Mouse (Mus musculus) frontal cortex, postnatal 10 days (tissue): Measurements from ENCODE around the gene Sgf29.
"Not testable (repeated sequence)": the region's sequence is repeated elsewhere in the genome, so short reads cannot be mapped to it uniquely, and the experiment has no call there.

Source experiments
- DNase-seq, 2 experiments: peaks; one replicate each; pipeline ENCODE4 v3.0.0; 2022; ENCODE audit warnings: low spot score in 2 of 2, mixed read lengths in 1 of 2

Sgf29 gene

GRCm38 (mm10) chr7:126679683-126680082 is 30.6 kb downstream of the Sgf29 start:
- no peak for DNase-seq

- no peak for DNase-seq
These were observed 32.1 kb downstream of the Sgf29 start for GRCm38 (mm10) chr7:126681221-126681620.

GRCm38 (mm10) chr7:126688156-126688555 is 39.0 kb downstream of the Sgf29 start:
- DNase-seq = not testable (repeated sequence)

- DNase-seq = no peak
These were observed 39.9 kb downstream of the Sgf29 start for GRCm38 (mm10) chr7:126689021-126689420.

DNA sequence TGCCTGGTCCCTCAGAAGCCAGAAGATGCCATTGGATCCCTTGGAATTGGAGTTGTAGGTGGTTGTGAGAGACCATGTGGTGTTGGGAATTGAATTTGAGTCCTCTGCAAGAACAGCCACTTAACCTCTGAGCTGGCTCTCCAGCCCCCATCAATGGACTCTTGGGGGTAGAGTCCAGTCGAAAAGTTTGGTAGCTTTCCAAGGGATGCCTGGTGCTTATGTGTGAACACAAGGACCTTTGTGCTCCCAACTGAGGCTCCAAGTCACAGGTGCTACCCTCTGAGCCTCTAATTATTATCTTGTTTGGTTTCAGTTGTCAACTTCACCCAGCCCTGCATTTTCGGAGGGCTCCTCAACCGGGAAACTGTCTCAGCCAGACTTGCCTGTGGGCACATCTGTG is 41.6 kb downstream of the Sgf29 start:
- DNase-seq = no peak

DNA sequence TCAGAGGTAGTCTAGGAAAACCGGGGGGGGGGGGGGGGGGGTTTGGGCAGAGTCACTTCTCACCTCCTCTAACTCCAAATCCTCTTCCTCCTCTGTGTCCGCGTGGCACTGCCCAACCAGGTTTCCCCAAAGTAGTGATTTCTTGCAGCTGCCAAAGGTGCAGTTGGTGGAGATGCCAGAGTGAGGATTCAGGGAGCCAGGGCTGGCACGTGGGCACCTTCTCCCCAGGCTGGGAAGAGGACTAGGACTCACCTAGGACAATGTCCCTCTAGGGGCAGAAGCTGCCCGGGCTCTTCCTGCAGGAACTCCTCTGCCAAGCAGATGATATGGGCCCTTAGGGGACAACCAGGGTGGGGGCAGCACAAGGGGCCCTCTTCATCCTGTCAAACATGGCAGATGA is 42.6 kb downstream of the Sgf29 start:
- DNase-seq = no peak

DNA sequence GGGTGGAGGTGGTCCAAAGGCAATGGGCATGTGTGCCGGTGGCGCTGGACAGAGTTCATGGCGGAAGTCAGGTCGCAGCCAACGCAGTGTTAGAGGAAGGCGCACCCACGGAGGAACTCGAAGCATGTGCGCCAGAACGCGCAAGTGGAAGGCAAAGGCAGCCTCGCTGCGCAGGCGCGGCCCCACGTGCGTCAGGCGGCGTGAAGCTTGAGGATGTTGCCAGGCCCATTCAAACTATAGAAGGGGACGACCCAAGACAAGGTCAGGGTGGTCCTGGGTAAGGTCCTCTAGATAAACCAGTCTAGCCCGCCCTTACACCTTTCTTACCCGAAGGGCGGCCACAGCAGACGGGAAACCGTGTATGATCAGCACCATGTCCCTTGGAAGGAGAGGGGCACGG is 43.3 kb downstream of the Sgf29 start:
- no peak for DNase-seq

DNA sequence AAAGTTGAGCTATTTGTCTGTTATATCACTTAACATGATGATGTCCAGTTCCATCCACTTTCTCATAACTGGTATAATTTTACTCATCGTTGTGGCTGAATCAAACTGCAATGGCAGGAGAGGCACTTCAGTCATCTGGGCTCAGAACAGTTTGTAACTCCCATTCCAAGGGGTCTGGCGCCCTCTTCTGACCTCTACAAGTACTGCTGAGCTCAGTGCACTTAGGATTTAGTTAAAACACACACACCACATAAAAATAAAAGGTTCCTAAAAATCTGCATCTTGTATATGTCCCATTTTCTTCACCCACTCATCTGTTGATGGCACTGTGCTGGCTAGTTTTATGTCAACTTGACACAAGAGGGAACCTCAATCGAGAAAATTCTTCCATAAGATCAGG is 44.1 kb downstream of the Sgf29 start:
- DNase-seq = peak; percentile 55 to 68

- no peak for DNase-seq
These were observed 44.7 kb downstream of the Sgf29 start for GRCm38 (mm10) chr7:126693781-126694180.

DNA sequence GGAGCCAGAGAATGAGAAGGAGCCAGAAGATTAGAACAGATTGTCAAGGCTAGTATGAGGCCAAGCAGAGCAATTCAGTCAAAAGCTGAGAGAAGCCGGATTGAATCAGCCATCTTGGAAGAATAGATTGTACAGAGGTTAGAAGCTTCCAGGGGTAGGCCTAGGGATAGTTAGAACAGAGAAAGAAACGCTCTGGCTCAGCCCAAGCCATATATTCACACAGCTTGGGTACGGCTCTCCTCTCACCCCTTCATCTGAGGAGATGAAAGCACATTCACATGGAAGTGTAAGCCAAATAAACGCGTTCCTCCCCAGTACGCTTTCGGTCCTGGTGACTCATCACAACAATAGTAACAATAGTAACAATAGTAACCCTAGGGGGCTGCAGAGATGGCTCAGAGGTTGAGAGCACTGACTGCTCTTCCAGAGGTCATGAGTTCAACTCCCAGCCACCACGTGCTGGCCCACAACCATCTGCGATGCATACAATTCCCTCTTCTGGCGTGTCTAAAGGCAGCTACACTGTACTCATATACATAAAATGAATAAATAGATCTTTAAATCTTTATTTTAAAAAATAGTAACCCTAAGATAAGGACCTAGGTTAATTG is 45.4 kb downstream of the Sgf29 start:
- DNase-seq = no peak

- DNase-seq = no peak
These were observed 46.1 kb downstream of the Sgf29 start, which contains the start of gene Bola2 for GRCm38 (mm10) chr7:126695210-126695611. Bola2 (plus strand) TSS chr7:126695401.

GRCm38 (mm10) chr7:126695631-126696207 is 46.6 kb downstream of the Sgf29 start, which contains the start of gene Slx1b:
Slx1b (minus strand) TSS chr7:126695784.
- peak; percentile 92 to 93 for DNase-seq

DNA sequence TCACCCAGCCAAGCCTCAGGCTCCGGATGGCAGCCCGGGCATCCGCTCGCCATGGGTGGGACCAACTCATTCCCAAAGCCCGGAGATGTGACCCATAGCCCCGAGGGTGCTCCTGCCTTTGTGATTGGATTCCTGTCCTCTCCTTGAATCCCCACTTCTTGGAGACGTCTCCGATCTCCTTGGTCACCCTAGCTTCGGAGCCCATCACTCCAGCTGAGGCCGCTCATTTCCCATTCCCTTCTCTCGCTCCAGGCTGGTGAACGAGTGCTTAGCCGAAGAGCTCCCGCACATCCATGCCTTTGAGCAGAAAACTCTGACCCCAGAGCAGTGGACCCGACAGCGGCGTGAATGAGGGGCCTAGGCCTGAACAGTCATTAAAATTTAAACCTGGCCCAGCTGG is 47.2 kb downstream of the Sgf29 start:
- no peak for DNase-seq

- no peak for DNase-seq
These were observed 47.8 kb downstream of the Sgf29 start for GRCm38 (mm10) chr7:126696886-126697285.

DNA sequence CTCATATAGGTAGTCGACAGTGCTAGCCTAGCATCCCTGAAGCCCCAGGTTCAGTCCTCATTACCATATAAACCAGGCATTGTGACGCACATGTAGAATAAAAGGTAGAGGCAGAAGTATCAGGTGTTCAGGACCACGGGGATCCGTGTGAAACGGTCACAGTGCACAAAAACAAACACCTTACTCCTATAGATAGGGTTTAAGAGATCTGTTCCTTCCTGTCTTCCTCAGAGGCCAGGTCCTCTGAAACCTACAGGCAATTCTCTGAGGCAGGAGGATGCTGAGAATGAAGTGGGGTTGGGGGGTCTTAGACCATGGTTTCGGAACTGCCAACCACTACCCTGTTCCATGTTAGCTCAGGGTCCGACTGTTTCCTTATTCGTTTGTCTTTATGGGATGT is 48.7 kb downstream of the Sgf29 start:
- DNase-seq = no peak

DNA sequence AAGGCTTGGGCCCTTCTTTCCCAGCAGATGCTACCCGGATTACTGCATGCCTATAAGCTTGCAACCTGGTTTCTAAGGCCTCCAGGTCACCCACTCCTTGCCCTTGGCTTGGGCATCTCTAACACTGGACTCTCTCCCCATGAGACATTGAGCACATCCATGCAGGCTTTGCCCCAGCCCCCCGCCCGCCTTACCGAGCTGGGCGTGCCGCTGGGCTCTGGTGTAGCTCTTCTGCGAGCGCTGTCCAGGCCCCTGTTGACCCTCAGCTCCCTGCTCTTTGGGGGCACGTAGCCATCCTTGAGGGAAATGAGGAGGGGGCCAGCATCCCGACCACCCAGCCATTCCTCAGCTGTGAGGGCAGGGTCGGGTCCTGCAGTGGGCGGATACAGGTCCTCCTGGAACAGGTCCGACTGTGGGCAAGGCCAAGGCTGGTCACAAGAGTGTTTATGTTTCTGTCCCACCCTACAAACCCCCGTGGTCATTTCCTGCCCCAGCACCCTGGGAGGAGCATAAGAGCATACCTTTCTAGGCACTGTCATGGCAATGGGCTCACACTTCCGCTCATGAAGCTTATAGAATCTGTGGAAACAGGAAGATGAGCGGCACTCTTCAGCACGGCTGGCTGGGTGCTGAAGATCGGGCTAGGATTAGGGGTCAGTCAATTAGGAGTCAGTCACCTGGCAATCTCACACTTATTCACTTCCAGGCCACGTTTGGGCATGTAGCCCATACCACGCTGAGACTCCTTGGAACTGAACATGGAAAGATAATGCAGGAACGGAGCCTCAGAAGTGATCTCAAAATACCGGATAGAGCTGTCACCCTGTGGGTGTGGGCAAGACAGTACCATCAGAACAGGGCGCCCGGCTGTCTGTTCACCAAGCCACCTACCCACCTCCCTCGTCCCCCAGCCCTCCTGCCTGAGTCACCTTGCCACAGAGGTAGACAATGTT is 51.2 kb downstream of the Sgf29 start:
- DNase-seq = peak in 1 of 2 experiments; percentile 29

DNA sequence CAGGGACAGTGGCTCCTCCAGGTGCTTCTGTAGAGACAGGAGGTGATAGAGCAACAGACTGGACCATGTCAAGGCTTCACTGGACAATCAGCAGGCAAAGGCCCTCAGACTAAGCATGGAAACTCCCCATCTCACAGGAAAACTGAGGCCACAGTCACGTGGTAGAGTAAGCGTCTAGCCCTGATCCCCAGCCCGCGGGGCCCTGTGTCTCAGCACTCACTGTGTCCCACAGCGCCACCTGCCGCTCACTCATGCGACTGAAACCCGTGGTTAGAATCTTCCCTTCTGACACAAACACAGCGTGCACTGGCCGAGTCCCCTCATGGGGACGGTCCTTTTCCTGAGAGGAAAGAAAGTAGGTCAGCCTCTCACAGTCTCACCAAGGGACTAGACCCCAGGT is 52.0 kb downstream of the Sgf29 start:
- peak; percentile 83 to 90 for DNase-seq

DNA sequence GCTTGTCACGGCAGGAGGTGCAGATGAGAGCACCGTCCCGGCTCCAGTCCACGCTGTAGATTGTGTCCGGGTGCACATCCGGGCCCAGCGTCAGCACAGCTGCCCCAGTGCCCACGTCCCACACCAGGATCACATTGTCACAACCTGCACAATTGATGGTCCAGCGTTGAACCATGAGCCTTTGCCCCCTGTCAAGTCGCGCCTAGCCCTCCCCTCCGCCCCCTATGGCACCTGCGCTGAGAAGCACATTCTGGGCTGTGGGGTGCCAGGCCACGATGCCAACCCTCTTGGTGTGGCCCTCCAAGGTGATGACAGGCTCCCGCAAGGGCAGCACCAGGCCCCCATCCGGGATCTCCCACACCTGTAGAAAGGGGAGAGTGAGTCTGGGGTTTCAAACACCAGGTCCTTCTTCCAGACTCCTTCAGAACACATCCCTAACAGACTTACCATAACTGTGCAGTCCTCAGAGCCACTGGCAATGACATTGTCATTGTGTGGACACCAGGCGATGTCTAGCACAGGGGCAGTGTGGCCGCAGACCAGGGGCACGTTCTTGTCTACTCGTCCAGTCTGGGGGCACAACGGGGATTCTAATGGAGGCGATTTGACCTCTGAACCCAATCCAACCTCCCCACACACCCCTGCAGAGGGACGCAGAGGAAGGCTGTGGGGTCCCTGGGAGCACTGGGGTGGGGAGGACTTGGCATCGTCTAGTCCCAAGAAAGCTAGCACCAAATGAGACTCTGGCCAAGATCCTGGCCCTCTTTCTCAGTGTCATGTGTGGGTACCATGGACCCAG is 52.6 kb downstream of the Sgf29 start:
- no peak for DNase-seq

DNA sequence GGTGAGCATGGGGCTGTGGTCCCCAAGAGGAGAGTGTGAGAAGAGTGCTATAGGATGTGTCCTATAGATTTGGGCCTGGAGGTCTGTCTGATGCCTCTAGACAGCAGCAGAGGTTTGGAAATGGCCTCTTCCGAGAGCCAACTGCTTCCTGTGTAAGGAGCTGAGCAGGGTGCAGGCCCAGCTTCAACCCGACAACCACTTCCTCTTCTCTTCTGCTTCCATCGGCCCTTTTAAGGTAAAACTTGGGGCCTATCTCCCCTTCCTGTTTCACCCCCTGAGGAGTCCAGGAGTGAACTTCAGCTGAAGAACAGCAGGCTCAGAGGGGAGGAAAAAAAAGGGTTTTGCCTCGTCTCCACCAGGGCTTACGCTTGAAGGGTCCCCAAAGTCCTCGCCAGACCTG is 53.2 kb downstream of the Sgf29 start:
- DNase-seq = peak in 1 of 2 experiments; percentile 36

GRCm38 (mm10) chr7:126702861-126703756 is 54.0 kb downstream of the Sgf29 start:
- no peak for DNase-seq

- no peak for DNase-seq
These were observed 54.6 kb downstream of the Sgf29 start for GRCm38 (mm10) chr7:126703757-126704077.
